Mouse (Mus musculus) right cerebral cortex, postnatal 14 days (tissue): ENCODE measurements around the gene Ap5s1.

Source experiments
- DNase-seq: peaks from one replicate; pipeline ENCODE4 v3.0.0; 2022

Gene Ap5s1

GRCm38 (mm10) chr2:131188311-131188710 is 18.6 kb upstream of the Ap5s1 start:
- DNase-seq = no peak

- no peak for DNase-seq
Measured at GRCm38 (mm10) chr2:131189521-131190309, 17.2 kb upstream of the Ap5s1 start.

DNA sequence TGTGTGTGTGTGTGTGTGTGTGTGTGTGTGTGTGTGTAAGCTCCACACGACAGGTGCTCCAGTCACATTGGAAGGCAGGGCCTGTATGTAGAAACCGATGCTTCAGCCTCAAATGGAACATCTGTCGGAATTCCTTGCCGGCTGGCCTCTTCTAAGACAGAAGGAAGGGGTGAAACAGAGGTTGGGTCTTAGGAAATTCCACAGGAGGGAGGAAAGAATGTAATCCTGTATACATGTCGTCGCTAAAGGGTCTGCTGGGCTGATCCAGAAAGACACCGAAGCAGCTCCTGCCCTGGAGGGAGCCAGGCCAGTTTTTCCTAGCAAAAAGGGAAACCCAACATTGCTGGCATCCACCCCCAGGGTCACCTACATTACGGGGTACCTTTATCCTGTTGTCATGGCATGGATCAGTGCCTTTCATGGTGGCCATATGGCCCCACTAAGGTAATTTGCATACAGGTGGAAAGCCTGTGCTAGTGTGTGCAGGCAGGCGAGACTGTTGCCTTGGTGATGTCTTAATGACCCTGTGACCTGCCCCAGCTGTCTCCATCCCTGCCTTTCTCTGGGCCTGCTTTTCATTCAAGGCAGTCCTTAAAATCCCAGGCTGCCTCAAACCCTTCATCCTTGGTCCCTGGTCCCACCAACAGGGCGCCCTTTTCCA is 16.4 kb upstream of the Ap5s1 start:
- DNase-seq = no peak

- DNase-seq = no peak
Measured at GRCm38 (mm10) chr2:131191005-131191390, 15.9 kb upstream of the Ap5s1 start.

GRCm38 (mm10) chr2:131196606-131197316 is 10.1 kb upstream of the Ap5s1 start:
- DNase-seq = no peak

DNA sequence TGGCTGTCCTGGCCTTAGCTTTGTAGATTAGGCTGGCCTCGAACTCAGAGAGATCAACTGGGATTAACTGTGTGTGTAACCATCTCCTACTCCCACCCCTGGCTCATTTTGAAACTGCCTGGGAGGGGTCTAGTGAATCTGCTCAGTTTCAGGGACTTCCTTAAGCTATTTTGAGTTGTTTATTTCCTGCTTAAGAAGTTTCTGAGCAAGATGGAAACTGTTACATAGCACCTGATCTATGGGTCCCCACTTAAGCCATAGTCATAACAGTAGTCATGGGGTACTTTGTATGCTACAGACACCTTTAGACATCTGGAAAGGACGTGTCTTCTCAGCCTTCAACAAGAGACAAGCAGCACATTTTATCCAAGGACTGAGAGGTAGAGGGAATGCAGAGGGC is 6.2 kb upstream of the Ap5s1 start:
- DNase-seq = no peak

DNA sequence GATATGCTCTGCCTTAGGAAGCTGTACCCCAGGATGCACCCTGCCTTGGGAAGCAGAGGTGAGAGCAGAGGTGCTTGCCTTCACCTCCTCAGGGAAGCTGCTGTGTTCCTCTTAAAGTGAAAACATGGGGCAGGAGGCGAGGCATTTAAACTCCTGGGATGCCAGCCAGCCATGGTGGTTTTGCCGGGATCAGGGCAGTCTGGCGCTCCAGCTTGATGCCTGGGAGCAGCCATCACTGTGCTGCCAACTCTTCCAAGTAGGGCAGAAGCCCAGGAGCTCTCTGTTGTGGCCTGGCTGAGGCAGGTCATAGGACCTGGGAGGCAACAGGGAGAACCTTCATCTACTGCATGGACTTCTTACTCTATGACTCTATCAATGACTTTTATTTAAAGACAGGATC is 5.6 kb upstream of the Ap5s1 start:
- no peak for DNase-seq

DNA sequence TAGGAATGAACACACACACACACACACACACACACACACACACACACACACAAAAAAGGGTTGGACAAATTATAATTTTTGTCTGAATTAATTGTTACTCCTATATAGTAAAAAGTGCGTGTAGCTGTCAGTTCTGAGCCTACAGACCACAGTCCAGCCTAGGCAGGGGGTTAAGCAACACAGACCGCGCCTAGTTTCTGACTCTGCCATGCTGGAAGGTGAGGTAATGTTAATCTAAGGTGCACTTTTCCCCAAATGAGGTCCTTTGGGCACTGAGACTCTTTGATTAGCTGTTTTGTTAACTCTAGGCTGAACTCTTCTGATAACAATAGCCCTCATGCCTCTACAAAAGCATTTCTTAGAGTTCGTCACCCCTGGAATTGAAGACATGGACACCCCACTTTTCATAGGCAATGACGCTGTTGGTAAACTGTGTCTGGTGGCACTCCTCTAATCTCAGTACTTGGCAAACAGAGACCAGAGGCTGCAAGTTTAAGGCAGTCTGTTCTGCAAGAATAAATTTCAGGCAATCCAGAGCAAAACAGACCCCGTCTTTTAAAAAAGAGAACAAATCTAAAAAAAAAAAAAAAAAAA is 3.0 kb upstream of the Ap5s1 start:
- no peak for DNase-seq

- peak; percentile 79 for DNase-seq
Measured at GRCm38 (mm10) chr2:131204410-131204981, 2.4 kb upstream of the Ap5s1 start.

DNA sequence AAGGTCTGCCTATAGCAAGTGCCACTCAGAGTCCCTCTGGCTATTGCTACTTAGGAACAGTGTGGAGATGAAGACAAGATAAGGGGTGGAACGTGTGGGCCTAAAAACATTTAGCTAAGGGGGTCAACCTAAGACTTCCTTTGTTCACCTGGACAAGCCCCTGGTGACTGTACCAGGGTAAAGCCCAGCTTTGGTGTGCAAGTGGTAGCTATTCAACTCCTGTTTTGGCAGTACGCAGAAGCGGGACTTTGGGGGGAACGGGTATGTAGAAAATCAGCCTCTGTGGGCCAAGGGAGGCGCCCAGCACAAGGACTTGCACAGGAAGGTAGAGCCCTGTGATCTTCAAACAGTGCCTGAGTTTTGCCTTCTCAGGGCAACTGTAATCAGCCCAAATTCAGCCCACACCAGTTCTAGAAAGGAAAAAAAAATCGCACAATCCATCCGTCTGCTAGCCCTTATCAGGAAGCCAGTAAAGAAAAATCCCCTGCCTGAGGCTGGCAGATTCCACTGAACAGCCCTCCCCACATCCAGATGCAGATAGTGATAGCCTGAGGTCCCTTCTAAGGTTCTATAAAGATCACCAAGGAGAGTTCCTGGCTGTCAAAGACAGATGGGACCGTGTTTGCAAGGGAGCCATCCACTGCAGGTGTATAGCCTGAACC is 1.2 kb upstream of the Ap5s1 start:
- no peak for DNase-seq

DNA sequence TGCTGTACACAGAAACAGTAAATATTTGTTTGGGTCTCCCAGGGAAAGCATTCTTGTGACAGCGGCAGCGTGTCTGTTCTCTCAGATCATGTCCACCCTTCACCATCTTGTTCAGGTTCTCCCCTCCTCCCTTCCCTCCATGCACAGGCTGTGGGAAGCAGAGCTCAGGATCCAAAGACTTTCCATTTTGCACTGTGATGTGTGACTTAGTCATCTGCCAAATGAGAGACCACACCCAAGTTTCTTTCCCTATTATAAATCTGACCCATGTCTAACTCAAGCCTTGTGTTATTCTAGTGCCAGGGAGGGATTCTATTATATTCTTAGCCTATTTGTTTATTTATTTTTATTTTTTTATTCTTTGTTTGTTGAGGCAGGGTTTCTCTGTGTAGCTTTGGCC is 1.5 kb downstream of the Ap5s1 start:
- no peak for DNase-seq

DNA sequence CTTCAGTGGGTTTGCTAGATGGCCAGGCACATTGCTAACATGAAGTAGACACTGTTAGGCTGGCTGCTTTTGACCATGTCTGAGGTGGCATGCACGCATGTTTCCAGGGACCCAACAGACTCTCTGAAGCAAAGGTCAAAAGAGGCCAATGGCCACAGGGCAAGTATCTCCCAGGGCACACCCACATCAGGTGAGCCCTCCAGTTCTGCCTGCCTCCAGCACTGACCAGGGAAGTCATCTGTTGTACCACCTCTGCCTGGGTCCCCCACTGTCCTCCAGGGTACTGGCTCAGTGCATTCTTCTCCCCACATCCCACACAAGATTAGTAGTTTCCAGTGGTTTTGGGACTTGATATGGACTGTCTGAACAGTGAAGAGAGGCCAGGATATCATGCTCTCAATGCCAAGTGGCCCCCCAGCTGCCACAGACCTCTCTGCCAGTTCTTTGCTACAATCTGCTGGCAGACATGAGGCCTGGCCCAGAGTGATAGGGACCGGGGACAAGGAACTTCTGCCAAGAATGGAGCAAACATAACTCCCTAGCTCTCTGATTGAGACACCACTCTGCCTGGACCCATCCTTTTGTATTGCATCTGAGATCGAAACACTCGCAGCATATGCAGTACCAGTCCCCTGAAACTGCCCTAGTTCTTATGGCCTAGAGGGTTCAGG is 2.4 kb downstream of the Ap5s1 start:
- no peak for DNase-seq

GRCm38 (mm10) chr2:131209969-131210792 is 3.3 kb downstream of the Ap5s1 start:
- DNase-seq = peak; percentile 95

GRCm38 (mm10) chr2:131211026-131211615 is 4.2 kb downstream of the Ap5s1 start:
- no peak for DNase-seq

- no peak for DNase-seq
Measured at GRCm38 (mm10) chr2:131213773-131214172, 6.9 kb downstream of the Ap5s1 start.

DNA sequence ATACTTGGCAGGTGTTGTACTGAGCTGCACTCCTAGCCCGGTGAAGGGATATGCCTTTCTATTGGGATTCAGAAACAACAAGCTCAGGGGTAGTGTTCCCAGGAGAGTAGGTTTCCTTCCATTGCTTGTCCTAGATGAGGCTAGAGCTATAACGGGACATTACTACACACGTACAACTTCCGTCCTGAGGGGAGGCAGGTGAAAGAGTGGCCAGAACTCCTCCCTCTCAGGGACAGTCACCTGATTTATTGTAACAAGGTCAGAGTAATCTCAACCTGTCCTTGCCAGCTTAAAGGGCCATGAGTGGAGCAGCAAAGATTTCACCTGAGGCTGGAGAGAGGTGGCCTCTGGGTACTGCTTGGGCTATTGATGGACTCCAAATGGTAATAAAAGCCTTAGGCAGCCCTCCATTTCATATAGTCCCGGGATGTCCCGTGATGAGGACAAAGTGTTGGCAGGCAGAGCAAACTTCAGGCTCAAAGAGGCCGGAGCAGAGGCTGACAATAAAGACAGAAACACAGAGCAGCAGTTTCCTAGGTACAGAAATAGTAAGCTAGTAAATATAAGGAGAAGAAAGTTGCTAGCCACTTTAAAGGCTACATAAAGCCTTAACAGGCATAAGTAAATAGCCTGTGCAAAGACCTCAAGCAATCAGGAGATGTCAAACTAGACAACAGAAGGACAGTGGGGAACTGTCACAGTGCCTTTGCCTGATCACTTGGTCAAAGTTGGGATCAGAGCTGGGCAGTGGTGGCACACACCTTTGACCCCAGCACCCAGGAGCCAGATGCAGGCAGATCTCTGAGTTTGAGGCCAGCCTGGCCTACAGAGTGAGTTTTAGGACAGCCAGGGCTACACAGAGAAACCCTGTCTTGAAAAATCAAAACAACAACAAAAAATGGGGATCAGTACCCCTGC is 9.3 kb downstream of the Ap5s1 start:
- no peak for DNase-seq

- DNase-seq = no peak
Measured at GRCm38 (mm10) chr2:131220030-131220429, 13.2 kb downstream of the Ap5s1 start.

DNA sequence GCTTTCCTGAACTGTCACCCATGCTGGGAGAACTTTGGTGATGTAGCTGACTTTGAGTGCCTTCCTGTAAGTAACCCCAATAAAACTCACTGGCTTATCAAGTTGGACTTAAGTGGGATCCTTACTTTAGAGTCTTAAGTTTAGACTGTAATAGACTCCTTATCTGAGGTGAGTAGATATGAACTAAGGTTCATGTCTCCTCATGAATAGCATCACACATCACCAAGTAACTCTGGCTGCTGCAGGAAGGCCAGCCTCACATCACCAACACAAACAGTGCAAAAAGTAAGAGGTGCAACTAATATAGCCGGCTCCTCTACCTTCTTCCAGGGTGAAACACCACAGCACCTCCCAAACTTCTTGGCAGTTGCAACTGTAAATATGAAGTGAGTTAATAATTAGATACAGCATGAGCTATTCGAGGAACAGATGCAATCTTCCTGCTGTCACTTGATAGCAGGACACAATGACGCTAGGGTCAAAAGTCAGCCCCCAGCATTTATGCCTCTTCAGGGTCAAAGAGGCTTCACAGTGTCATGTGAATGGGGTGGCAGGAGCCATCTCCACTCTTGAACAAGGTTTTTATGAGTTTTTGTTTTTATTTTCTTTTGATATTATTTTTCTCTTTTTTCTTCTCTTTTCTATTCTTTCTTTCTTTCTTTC is 15.1 kb downstream of the Ap5s1 start:
- DNase-seq = no peak

- no peak for DNase-seq
Measured at GRCm38 (mm10) chr2:131222562-131222961, 15.7 kb downstream of the Ap5s1 start.
